Comparison of ENCODE assay signal across 33 mouse cellular contexts in the genomic region with DNA sequence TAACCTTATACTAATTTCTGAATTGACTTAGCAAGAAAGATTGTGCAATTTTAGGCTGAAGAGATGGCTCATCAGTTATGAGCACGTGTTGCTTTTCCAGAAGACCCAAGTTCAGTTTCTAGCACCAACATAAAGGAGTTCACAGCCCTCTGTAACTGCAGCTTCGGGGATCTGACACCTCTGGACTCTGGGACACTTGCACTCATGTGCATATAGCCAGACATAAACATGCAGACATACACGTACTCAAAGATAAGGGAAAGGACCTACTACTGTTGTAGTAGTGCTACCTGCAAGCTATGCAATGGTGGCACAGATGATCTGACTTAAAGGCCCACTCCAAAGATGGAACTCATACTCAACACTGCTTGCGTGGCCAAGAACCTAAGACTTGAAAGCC.
"Had no signal": no experiment of that assay in that cellular context is flagged by ENCODE, and none has a peak within 500 bp of the region (broad histone marks: within the 10 kb centered on the region; RNA-seq: fewer than 3 reads in every experiment).

No protein-coding gene starts in this region.

- ATAC-seq: hindbrain, embryonic 16.5 days; hindbrain, postnatal 0 days; intestine, embryonic 15.5 days; intestine, embryonic 16.5 days; intestine, postnatal 0 days had no signal

- H3K36me3 ChIP-seq: heart, embryonic 10.5 days; heart, embryonic 12.5 days; heart, embryonic 15.5 days; hindbrain, embryonic 12.5 days; hindbrain, embryonic 13.5 days; hindbrain, embryonic 15.5 days; intestine, embryonic 15.5 days; kidney, embryonic 15.5 days had no signal

- H3K9ac ChIP-seq: heart, embryonic 12.5 days; heart, embryonic 13.5 days; heart, embryonic 15.5 days; hindbrain, embryonic 12.5 days; hindbrain, embryonic 13.5 days; hindbrain, embryonic 14.5 days; hindbrain, embryonic 15.5 days; intestine, embryonic 15.5 days; kidney, embryonic 15.5 days had no signal

- DNase-seq: heart, postnatal 10 days; heart, postnatal 14 days; heart, postnatal 36 days; heart, postnatal 4 days; kidney, adult 11 months; kidney, adult 18-20 months; kidney, adult 2 months; kidney, adult 8-10 months; kidney, adult 9 months; kidney, postnatal 10 days; kidney, postnatal 14 days; kidney, postnatal 25 days; kidney, postnatal 36 days; kidney, postnatal 4 days; layer of hippocampus, adult 9-11 months; layer of hippocampus, postnatal 36 days had no signal

- H3K4me1 ChIP-seq: heart, embryonic 10.5 days; heart, embryonic 15.5 days; hindbrain, embryonic 10.5 days; hindbrain, embryonic 12.5 days; hindbrain, embryonic 13.5 days; hindbrain, embryonic 15.5 days; intestine, embryonic 15.5 days; kidney, embryonic 15.5 days had no signal

- H3K27ac ChIP-seq: heart, embryonic 10.5 days; heart, embryonic 13.5 days; heart, embryonic 15.5 days; hindbrain, embryonic 10.5 days; hindbrain, embryonic 12.5 days; hindbrain, embryonic 13.5 days; hindbrain, embryonic 14.5 days; hindbrain, embryonic 15.5 days; hindbrain, postnatal 0 days; intestine, embryonic 15.5 days; kidney, embryonic 15.5 days; kidney, postnatal 0 days; layer of hippocampus, adult 2 months had no signal

- H3K4me3 ChIP-seq: heart, embryonic 10.5 days; heart, embryonic 12.5 days; heart, embryonic 13.5 days; heart, embryonic 15.5 days; hindbrain, embryonic 10.5 days; hindbrain, embryonic 12.5 days; hindbrain, embryonic 13.5 days; hindbrain, embryonic 15.5 days; intestine, embryonic 15.5 days; kidney, embryonic 15.5 days; layer of hippocampus, adult 2 months had no signal

- H3K27me3 ChIP-seq: heart, embryonic 12.5 days; heart, embryonic 13.5 days; heart, embryonic 15.5 days; hindbrain, embryonic 12.5 days; hindbrain, embryonic 13.5 days; hindbrain, embryonic 15.5 days; intestine, embryonic 15.5 days; kidney, embryonic 15.5 days had no signal

- H3K9me3 ChIP-seq: heart, embryonic 10.5 days; heart, embryonic 12.5 days; heart, embryonic 13.5 days; heart, embryonic 15.5 days; hindbrain, embryonic 10.5 days; hindbrain, embryonic 12.5 days; hindbrain, embryonic 13.5 days; hindbrain, embryonic 15.5 days; intestine, embryonic 15.5 days; kidney, embryonic 15.5 days had no signal
